Mouse (Mus musculus) adipocyte (in vitro differentiated cells): ENCODE measurements around the gene Vstm2a.

Source experiments
- DNase-seq: peaks from one replicate; pipeline ENCODE4 v3.0.0-alpha.2; 2016; ENCODE audit warnings: low spot score

Gene Vstm2a

DNA sequence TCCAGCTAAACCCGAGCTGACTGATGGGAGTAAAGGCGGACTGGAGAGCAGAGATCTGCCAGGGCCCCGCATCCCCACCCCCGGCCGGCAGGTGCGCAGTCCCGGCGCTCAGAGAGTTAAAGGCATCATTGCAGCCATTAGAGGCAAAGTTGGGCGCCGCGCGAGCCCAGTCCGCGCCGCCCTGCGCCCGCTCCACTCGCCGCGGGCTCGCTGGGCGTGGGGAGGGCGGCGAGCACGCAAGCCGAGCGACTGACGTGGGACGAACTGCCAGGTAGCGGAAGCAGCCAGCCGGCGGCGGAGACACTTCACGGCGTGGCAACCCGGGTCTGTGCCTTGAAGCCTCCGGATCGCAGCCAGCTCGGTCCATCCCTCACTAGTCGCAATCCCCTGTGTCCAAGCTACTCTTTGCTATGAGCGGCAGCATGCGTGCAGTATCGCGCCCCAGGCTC is at the start of gene Vstm2a:
TSS of gene Vstm2a (plus strand) at position 252 of the 449 bp plus-strand sequence.
- no peak for DNase-seq

DNA sequence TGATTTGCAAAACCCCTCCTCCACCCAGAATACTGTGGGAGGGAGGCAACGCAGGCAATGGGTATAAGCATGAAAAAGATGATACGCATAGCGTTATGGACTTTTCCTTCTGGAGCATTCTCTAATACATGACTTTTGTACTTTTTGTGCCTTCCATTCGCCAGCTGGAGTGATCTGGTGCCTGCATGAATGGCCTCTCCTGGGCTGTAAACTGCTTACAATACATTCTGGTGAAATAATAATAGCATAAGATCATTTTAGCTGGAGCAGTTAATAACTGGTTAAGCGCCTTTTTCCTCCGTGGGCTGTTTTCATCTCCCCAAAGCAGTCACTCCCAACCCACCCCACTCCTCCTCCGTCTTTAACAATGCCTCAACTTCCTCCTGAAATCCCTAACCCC is 513 bp upstream of the Vstm2a start:
- DNase-seq: no peak

GRCm38 (mm10) chr11:16258300-16258699 is 776 bp downstream of the Vstm2a start:
- DNase-seq: no peak

- no peak for DNase-seq
Observed at GRCm38 (mm10) chr11:16259876-16260275, 2.4 kb downstream of the Vstm2a start.

- DNase-seq: no peak
Observed at GRCm38 (mm10) chr11:16260764-16261578, 3.4 kb downstream of the Vstm2a start.

DNA sequence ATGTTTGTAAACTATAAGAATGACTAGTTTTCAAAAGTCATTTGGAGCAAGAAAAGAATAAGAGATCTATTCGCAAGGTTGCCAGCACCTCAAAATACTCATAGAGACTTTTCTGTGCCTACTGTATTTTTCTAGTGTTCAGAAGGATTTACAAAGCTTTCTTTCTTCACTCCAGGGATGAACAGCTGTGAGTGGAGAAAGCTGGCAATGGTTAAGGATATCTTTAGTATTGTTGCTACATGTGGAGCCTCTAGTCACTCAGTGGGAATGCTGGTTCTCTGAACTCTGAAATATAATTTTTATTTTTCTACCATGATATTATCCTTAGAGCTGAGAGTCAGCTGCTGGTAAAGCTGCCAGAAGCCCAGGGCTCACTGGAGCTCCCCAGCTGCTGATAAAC is 10.9 kb downstream of the Vstm2a start:
- no peak for DNase-seq

GRCm38 (mm10) chr11:16290381-16290780 is 32.9 kb downstream of the Vstm2a start:
- no peak for DNase-seq

DNA sequence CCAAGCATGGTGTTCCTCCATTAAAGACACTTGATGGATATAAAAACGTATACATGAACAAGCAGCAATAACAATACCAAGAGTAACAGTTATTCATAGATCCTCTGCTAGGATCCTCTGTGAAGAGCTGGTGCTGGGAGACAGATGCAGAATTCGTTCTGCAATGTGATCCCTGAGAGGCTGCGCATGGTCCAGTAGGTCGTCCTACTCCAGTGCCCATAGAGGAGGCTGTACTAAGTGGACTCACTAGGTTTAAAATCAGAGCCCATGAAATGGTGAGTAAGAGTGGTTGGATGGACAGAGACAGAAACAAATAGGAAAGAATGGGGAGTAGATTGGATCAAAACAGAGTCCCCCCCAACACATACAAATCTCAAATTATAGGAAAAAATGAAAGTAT is 35.4 kb downstream of the Vstm2a start:
- no peak for DNase-seq

- no peak for DNase-seq
Observed at GRCm38 (mm10) chr11:16296521-16296920, 39.0 kb downstream of the Vstm2a start.

GRCm38 (mm10) chr11:16299492-16299891 is 42.0 kb downstream of the Vstm2a start:
- no peak for DNase-seq

GRCm38 (mm10) chr11:16299960-16300359 is 42.4 kb downstream of the Vstm2a start:
- DNase-seq: no peak

DNA sequence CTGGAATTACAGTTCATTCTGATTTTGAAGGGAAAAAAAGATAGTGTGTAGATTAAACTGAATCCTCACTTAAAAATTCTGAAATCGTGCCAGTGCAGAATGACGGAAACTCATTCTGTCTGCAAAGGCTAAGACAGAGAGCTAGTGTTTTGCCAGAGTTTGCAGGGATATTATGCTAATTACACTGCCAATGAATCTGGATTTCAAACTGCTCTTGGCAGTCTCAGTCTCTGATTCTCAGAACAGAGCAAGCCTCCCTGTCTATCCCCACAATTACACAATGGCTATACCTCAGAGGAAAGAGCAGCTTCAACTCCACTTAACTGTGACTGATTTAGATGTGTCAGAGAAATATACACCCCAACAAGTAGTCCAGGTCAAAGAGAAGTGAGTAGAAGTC is 43.2 kb downstream of the Vstm2a start:
- DNase-seq: no peak

- DNase-seq: no peak
Observed at GRCm38 (mm10) chr11:16315097-16315496, 57.6 kb downstream of the Vstm2a start.

DNA sequence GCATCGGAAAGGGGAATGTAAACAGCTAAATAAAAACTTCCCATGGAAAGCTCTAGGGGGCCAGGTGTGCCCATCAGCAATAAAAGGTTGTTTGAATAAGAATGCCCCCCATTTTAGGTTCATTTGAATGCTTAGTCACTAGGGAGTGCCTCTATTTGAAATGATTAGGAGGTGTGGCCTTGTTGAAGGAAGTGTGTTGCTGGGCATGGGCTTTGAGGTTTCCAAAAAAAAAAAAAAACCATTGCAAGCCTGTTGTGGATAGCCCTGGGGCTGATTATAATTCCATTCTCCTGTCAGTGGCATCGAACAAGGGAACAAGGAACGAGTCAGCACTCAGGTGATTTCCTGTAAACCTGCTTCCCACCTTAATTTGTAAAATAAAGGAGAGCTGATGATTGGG is 87.7 kb downstream of the Vstm2a start:
- no peak for DNase-seq

- DNase-seq: no peak
Observed at GRCm38 (mm10) chr11:16345676-16346075, 88.2 kb downstream of the Vstm2a start.

- DNase-seq: no peak
Observed at GRCm38 (mm10) chr11:16351915-16352314, 94.4 kb downstream of the Vstm2a start.

- no peak for DNase-seq
Observed at GRCm38 (mm10) chr11:16354356-16354755, 96.8 kb downstream of the Vstm2a start.

DNA sequence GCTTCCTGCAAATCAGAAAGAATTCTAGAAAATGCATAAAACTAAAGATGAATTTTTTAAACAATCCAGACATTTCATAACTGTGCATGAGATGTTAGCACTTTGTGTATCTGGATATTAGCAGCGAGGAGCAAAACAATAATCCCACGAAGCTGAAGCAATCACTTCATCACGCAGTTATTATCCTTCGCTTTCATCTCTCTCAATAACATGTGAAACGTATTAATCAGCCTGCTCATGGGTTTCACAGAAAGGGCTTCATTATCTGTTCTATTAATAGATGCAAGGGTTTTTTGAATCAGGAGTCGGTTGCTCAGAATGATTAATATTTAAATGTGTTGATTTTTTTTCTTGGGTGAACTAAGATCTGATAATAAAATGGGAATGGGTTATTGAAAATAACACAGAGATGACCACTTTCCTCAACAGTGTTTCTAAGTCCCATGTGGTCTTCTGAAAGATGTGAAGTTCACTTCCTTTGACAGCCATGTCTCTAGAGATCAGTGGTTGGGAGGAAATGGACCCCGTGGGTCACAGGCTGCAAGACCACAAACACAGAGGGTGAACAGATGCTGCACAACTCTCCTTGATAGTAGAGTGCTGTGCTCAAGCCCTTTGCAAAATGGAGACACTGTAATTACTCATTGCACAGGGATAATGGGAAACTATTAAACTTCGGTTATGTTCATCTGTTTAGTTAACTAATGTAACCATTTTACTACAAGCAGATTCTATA is 109.5 kb downstream of the Vstm2a start:
- no peak for DNase-seq

- DNase-seq: no peak
Observed at GRCm38 (mm10) chr11:16403627-16404026, 146.1 kb downstream of the Vstm2a start.

GRCm38 (mm10) chr11:16411736-16412135 is 154.2 kb downstream of the Vstm2a start:
- no peak for DNase-seq

DNA sequence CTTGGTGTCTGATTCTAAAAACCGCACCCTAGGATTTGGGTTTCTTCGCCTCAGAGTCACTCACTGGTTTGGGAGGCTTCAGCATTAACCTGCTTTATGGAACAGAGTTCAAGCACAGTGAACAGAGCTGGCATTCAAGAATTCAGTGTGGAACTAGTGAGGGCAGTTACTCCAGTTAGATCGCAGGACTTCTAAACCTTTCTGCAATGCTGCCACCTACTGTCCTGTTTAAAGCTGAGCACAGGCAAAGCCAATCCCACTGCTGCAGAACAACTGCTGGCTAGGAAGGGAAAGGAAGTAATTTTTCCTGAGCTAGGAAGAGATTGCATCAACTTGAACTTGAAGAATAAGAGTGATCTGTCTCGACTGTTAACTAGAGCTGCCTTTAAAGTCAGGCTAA is 155.1 kb downstream of the Vstm2a start:
- peak; percentile 72 for DNase-seq

DNA sequence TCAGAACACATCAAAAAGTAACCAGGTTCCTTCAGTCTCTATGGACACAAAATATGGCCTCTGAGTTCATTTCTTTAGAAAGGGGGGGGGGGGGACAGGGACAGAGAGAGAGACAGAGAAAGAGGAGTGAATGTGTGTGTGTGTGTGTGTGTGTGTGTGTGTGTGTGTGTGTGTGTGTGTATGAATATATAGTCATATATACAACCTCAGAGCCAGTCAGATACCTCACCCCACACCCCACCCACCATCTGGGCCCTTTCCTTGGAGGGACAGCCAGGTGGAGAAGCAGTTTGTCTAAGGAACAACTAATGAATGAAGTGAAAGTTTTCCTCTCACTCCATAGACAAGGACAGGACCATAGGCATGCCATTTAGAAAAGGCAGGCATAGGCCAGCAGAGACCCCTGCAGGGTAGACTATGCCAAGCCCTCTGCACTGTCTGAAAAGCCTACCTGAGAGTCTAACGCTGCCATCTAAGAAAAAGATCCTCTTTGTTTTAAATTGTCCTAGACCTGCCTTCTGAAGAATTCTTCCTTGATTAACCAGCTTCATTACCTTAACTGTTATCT is 155.6 kb downstream of the Vstm2a start:
- DNase-seq: no peak
